Mouse (Mus musculus) embryo, embryonic 9.5 days (tissue): ENCODE data around the gene Olfr943.

ENCODE experiments used
- DNase-seq: peaks from one replicate; pipeline ENCODE4 v3.0.0-alpha.2; 2017; ENCODE audit errors: extremely low spot score

Gene Olfr943

DNA sequence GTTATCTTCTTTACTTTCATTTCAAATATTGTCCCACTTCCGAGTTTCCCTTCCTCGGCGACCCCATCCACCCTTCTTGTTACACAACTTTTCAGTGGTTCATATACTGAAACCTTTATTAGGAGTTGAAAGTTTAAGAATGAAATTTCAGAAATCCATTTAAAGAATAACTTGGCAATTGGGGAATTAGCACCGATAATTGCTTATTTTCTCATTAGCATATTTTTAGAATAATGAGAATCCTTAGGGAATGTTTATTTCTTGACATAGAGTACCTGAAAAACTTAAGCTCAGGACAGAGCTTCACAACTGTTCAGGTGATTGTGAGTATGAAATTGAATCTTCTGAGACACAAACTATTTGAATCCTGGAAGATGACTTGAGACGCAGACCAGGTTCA lies at the start of gene Olfr943:
Gene Olfr943 (plus strand): TSS at position 301 of the 400 bp plus-strand sequence.
- DNase-seq: no peak

DNA sequence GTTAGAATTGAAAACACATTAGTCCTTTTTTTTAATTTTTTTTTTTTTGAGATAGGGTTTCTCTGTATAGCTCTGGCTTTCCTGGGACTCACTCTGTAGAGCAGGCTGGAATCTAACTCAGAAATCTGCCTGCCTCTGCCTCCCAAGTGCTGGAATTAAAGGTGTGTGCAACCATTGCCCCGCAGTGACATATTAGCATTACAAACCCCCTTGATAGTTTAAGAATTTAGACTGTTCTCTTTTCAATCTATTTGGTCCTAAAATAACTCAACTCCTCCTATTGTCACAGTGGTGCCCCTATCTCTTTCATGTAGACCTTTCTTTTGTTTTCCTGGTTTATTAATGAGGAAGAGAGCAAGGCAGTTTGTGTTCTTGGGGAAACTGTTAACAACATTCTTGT lies 38.8 kb upstream of the Olfr943 start:
- DNase-seq: no peak

DNA sequence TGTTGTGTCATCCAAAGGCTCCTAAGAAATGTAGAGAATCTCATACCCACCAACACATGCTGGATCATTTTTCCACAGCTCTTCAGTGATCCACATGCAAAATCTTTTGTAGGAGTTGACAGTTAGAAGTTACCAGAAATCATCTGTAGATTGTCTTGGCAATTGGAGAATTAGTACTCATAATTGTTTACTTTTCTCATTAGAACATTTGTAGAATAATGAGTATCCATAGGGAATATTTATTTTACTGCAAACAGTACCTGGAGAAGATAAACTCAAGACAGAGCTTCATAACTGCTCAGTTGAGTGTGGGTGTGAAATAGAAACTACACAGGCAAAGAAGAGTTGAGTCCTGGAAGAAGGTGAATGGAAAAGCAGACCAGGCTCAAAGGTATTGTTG lies 38.3 kb upstream of the Olfr943 start, which contains the start of gene Olfr27:
Gene Olfr27 (plus strand): TSS at position 301 of the 400 bp plus-strand sequence.
- no peak for DNase-seq

DNA sequence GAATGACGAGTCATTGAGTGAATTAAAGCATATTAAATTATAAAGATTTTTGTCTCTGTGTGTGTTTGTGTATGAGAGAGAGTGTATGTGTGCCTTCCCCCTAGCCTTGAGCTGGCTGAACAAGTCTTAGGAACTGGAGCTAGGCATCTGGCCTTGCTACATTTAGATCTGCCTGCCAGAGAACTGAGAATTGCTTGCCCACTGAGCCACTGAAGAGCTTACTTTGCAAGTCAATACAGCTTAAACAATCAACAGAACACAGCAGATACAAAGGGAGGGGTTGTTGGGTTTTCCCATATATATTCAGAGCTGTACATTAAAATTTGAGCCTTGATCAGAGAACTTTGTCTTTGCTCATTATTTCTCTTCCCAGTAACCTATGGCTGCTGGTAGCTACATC lies 13.7 kb upstream of the Olfr943 start:
- no peak for DNase-seq

DNA sequence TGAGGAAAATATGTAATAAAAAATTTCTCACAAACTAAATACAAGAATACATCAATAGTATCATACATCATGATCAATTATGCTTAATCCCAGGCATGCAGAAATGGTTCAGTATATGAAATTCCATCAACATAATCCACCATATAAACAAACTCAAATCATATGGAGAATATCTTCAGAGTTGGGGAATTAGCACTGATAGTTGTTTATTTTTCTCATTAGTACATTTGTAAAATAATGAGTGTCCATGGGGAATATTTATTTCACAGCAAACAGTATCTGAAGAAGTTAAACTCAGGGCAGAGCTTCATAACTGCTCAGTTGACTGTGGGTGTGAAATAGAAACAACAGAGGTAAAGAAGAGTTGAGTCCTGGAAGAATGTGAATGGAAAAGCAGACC lies 35.5 kb downstream of the Olfr943 start, which contains the start of gene Olfr944:
Gene Olfr944 (plus strand): TSS at position 301 of the 400 bp plus-strand sequence.
- DNase-seq: no peak
